Mouse (Mus musculus) C2C12 (cell line): Measurements from ENCODE around the gene Lpcat3. TPM values are rescaled to one million over a fixed set of nuclear protein-coding genes. Genes with fewer than 3 reads are reported as not detected.
A peak's percentile ranks its signal among the peaks of the same experiment; 100 is the strongest.

Experiments
- H3K27me3 ChIP-seq: one replicate; pipeline ENCODE4 v1.6.1; 2011; ENCODE audit not compliant: control insufficient read depth, insufficient read depth, insufficient read length
- H3K36me3 ChIP-seq: one replicate; pipeline ENCODE4 v1.6.1; 2011; ENCODE audit not compliant: control insufficient read depth, insufficient read depth
- H3K4me3 ChIP-seq: one replicate; pipeline ENCODE4 v1.5.1; 2011; ENCODE audit warnings: mild to moderate bottlenecking, control low read depth; ENCODE audit not compliant: poor library complexity, insufficient read depth, severe bottlenecking
- H3K79me2 ChIP-seq: one replicate; pipeline ENCODE4 v1.6.1; 2011; ENCODE audit not compliant: control insufficient read depth, insufficient read depth
- H3K79me3 ChIP-seq: one replicate; pipeline ENCODE4 v1.6.1; 2011; ENCODE audit warnings: low read depth, control low read depth
- H3ac ChIP-seq: one replicate; pipeline ENCODE3; 2011; ENCODE audit warnings: low read depth; ENCODE audit not compliant: control insufficient read depth, insufficient read length
- CEBPB ChIP-seq: IDR thresholded peaks from one replicate; pipeline ENCODE4 v1.6.1; 2011; ENCODE audit warnings: low read depth, mild to moderate bottlenecking, control low read depth, moderate library complexity
- CTCF ChIP-seq: IDR thresholded peaks from one replicate; pipeline ENCODE4 v1.5.1; 2011; ENCODE audit not compliant: control insufficient read depth, insufficient read depth, insufficient read length
- FOSL1 ChIP-seq: IDR thresholded peaks from one replicate; pipeline ENCODE4 v1.8.0; 2011; ENCODE audit warnings: mild to moderate bottlenecking, low read length; ENCODE audit not compliant: poor library complexity, insufficient read depth, severe bottlenecking
- MAX ChIP-seq: IDR thresholded peaks from one replicate; pipeline ENCODE4 v1.6.1; 2011; ENCODE audit warnings: mild to moderate bottlenecking, control low read depth
- MYOD1 ChIP-seq: IDR thresholded peaks from one replicate; pipeline ENCODE4 v1.6.1; 2011; ENCODE audit warnings: low read depth; ENCODE audit not compliant: control insufficient read depth, insufficient read length
- MYOG ChIP-seq: IDR thresholded peaks from one replicate; pipeline ENCODE4 v1.6.1; 2011; ENCODE audit not compliant: control insufficient read depth, insufficient read length; ENCODE audit errors: extremely low read depth
- USF1 ChIP-seq: IDR thresholded peaks from one replicate; pipeline ENCODE4 v1.6.1; 2011; ENCODE audit warnings: low read depth, mild to moderate bottlenecking, control low read depth, moderate library complexity
- polyA plus RNA-seq: library from polyadenylated mRNA; unstranded; fragments of >200 nt; fragmentation: generic; extraction: Trizol; gene quantifications from one replicate; pipeline ENCODE4 v1.2.1, GENCODE M21; 2012; ENCODE audit warnings: missing spikeins

Gene Lpcat3
- polyA plus RNA-seq, 1 experiment = 55.4 TPM

DNA sequence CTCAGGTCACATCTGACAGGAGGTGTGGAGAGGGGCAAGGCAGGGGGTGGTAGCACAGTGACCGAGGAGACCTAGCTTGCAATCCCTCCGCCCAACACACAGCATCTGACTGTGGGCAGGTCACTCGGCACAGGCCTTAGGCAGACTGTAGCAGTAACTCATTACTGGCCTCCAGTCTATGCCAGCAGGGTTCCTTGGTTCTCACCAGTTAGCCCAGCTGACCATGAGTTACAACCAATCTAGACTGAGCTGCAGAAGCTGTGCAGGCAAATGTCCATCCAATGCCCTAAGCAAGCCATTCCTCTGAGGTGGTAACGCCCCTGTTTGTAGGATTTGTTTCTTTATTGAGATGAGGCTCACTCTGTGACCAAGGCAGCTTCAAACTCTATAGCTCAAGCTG is 36.5 kb downstream of the Lpcat3 start:
- Histone ChIP-seq H3K27me3 (no peaks in the 10 kb centered on the region), H3K4me3 (no peak overlapping the region), H3K36me3 (peaks cover 41% of the 10 kb centered on the region), H3K79me2 (no peaks in the 10 kb centered on the region), H3ac (no peak overlapping the region), H3K79me3 (no peaks in the 10 kb centered on the region)
- TF ChIP-seq MAX (no peak), USF1 (no peak), CEBPB (no peak), MYOD1 (no peak), CTCF (no peak), FOSL1 (no peak), MYOG (no peak)

DNA sequence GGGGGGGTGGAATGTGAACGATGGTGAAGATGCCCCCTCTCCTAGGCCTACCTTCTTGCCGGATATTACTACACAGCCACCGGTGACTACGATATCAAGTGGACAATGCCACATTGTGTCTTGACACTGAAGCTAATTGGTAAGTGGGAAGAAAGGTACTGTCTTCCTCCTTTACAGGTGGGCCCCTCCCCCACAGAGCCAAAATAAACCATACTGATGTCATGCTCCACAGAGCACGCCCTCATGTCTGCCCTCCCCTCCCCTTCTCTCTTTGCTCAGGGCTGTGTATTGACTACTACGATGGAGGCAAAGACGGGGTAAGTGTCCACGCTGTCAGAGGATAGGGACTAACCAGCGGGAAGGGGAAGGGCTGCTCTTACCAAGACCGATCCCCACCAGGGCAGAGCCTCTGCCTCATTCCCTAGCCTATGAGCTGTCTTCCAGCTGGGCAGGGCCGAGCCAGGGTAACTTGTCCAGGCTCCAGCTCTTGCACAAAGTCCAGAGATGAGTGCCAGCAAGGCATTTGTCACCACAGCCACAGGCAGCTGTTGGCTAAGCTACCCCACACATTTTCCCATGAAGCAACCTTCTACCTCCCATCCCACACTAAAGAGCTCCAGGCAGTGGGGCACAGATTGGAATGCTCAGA is 37.3 kb downstream of the Lpcat3 start:
- no peak overlapping the region for H3ac ChIP-seq
- no peak overlapping the region for H3K4me3 ChIP-seq
- peak; percentile 53 for TF ChIP-seq MYOD1
- no peak for TF ChIP-seq FOSL1
- TF ChIP-seq MAX = no peak
- TF ChIP-seq CEBPB = peak; percentile 66
- no peak for TF ChIP-seq USF1
- H3K36me3 ChIP-seq = peaks cover 48% of the 10 kb centered on the region
- no peaks in the 10 kb centered on the region for H3K79me3 ChIP-seq
- H3K27me3 ChIP-seq = no peaks in the 10 kb centered on the region
- peaks cover 1% of the 10 kb centered on the region for H3K79me2 ChIP-seq

GRCm38 (mm10) chr6:124701338-124701737 is 38.5 kb downstream of the Lpcat3 start:
- Histone ChIP-seq H3K79me2 (peaks cover 14% of the 10 kb centered on the region), H3K4me3 (no peak overlapping the region), H3ac (no peak overlapping the region), H3K27me3 (no peaks in the 10 kb centered on the region), H3K36me3 (peaks cover 60% of the 10 kb centered on the region), H3K79me3 (peaks cover 7% of the 10 kb centered on the region)
- TF ChIP-seq CEBPB = no peak
- TF ChIP-seq MYOG = no peak
- TF ChIP-seq FOSL1 = no peak
- no peak for TF ChIP-seq USF1
- TF ChIP-seq CTCF = no peak
- no peak for TF ChIP-seq MAX
- no peak for TF ChIP-seq MYOD1

GRCm38 (mm10) chr6:124702102-124702783 is 39.4 kb downstream of the Lpcat3 start:
- Histone ChIP-seq H3K4me3 (no peak overlapping the region), H3K79me3 (peaks cover 16% of the 10 kb centered on the region), H3K79me2 (peaks cover 23% of the 10 kb centered on the region), H3K36me3 (peaks cover 63% of the 10 kb centered on the region), H3K27me3 (no peaks in the 10 kb centered on the region), H3ac (no peak overlapping the region)
- TF ChIP-seq MYOD1 (no peak), MYOG (no peak), MAX (no peak), CTCF (no peak), USF1 (no peak), FOSL1 (no peak), CEBPB (no peak)

GRCm38 (mm10) chr6:124702784-124703103 is 39.9 kb downstream of the Lpcat3 start:
- TF ChIP-seq MYOG = no peak
- peak; percentile 69 for TF ChIP-seq CTCF
- H3K79me3 ChIP-seq = peaks cover 21% of the 10 kb centered on the region
- peaks cover 28% of the 10 kb centered on the region for H3K79me2 ChIP-seq
- no peak overlapping the region for H3K4me3 ChIP-seq
- no peaks in the 10 kb centered on the region for H3K27me3 ChIP-seq
- peaks cover 68% of the 10 kb centered on the region for H3K36me3 ChIP-seq
- no peak overlapping the region for H3ac ChIP-seq

DNA sequence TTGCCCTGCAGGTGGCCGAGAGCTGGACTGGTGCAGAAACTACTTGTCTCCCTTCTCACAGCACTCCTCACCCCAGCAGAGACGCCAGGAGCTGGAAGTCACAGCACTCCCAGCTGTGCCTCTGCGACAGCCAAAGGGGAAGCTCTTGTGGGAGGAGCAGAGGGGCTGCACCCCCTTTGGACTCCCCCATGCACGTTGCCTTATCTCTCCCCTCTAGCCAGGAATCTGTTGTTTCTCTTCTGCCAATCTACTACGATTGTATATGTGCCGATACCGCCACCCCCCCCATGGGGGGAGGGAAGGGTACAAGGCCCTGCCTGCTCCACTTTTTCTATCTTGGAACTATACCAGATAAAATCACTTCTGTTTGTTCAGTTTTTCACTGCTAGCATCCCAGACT is 41.0 kb downstream of the Lpcat3 start:
- Histone ChIP-seq H3ac (no peak overlapping the region), H3K79me2 (peaks cover 38% of the 10 kb centered on the region), H3K27me3 (no peaks in the 10 kb centered on the region), H3K4me3 (no peak overlapping the region), H3K79me3 (peaks cover 31% of the 10 kb centered on the region), H3K36me3 (peaks cover 74% of the 10 kb centered on the region)
- TF ChIP-seq MYOG (no peak), MYOD1 (no peak), USF1 (no peak), CEBPB (no peak), MAX (no peak), CTCF (no peak), FOSL1 (no peak)
